Mouse (Mus musculus): ENCODE measurements around the gene Zfp36l1.

- TF ChIP-seq GATA1 (IDR thresholded peaks at IDR 0.05; ENCODE audit: borderline replicate concordance, low read length) (no peak), FLI1 (IDR thresholded peaks at IDR 0.05; ENCODE audit: low read length) (no peak)
Measured at GRCm38 (mm10) chr12:80063402-80064150, 49.2 kb downstream of the Zfp36l1 start.

All from megakaryocyte, embryonic 14.5 days (primary cell).